Mouse (Mus musculus) stomach, postnatal 0 days (tissue): ENCODE measurements around the gene Nsun4. TPM values are rescaled to one million over a fixed set of nuclear protein-coding genes. Genes with fewer than 3 reads are reported as not detected.

Experiments used
- ATAC-seq: fragments of 200-750 bp; cut with Nextera tagmentation; 2 replicates; pipeline ENCODE4 v1.8.0; 2017; ENCODE audit not compliant: low FRiP score, low TSS enrichment
- DNase-seq: peaks from one replicate; pipeline ENCODE4 v3.0.0-alpha.2; 2016; ENCODE audit warnings: low spot score
- H3K27ac ChIP-seq: fragments of 300-500 bp; sonication (generic); replicated peaks from 2 replicates; pipeline ENCODE4 v1.5.1; 2014; ENCODE audit warnings: mild to moderate bottlenecking, control low read depth
- H3K27me3 ChIP-seq: fragments of 300-500 bp; sonication (generic); 2 replicates; pipeline ENCODE4 v1.6.1; 2014; ENCODE audit warnings: low read length; ENCODE audit not compliant: control insufficient read depth, insufficient read depth
- H3K36me3 ChIP-seq: fragments of 300-500 bp; sonication (generic); 2 replicates; pipeline ENCODE4 v1.6.1; 2014; ENCODE audit warnings: low read length, mixed read lengths; ENCODE audit not compliant: control insufficient read depth, insufficient read depth
- H3K4me1 ChIP-seq: fragments of 300-500 bp; sonication (generic); replicated peaks from 2 replicates; pipeline ENCODE4 v1.6.1; 2014; ENCODE audit warnings: antibody characterized with exemption; ENCODE audit not compliant: control insufficient read depth, insufficient read depth
- H3K4me2 ChIP-seq: fragments of 300-500 bp; sonication (generic); replicated peaks from 2 replicates; pipeline ENCODE4 v1.6.1; 2014; ENCODE audit warnings: low read depth, mild to moderate bottlenecking, control low read depth, moderate library complexity
- H3K4me3 ChIP-seq: fragments of 300-500 bp; sonication (generic); 2 replicates; pipeline ENCODE4 v1.5.1; 2014; ENCODE audit warnings: low read depth, low read length, control low read depth
- H3K9ac ChIP-seq: fragments of 300-500 bp; sonication (generic); 2 replicates; pipeline ENCODE4 v1.6.1; 2014; ENCODE audit warnings: mild to moderate bottlenecking, low read length, control low read depth, mixed read lengths
- H3K9me3 ChIP-seq: fragments of 300-500 bp; sonication (generic); 2 replicates; pipeline ENCODE4 v1.6.1; 2016; ENCODE audit warnings: low read length; ENCODE audit not compliant: control insufficient read depth
- CTCF ChIP-seq: IDR thresholded peaks from 2 replicates; pipeline ENCODE4 v1.5.1; 2016; ENCODE audit warnings: antibody characterized with exemption, low read depth, mild to moderate bottlenecking, moderate library complexity
- EP300 ChIP-seq: optimal IDR thresholded peaks from 2 replicates; pipeline ENCODE3; 2016; ENCODE audit warnings: antibody characterized with exemption
- WGBS: fragments of 180-500 bp; shearing (Covaris S2); extraction: QIAGEN DNeasy Blood & Tissue Kit; methylation state at CpG from one replicate; pipeline ENCODE4 v1.1.7; 2014; 5-methylcytosine and 5-hydroxymethylcytosine counted together
- polyA plus RNA-seq: library from polyadenylated mRNA; unstranded; fragments of >200 nt; fragmentation: Nextera tagmentation; extraction: Ambion mirVana; gene quantifications from 2 replicates; pipeline ENCODE4 v1.2.1, GENCODE M21; 2015

Nsun4 gene
- polyA plus RNA-seq, 1 experiment from 2014 or later, result 11.4 TPM

DNA sequence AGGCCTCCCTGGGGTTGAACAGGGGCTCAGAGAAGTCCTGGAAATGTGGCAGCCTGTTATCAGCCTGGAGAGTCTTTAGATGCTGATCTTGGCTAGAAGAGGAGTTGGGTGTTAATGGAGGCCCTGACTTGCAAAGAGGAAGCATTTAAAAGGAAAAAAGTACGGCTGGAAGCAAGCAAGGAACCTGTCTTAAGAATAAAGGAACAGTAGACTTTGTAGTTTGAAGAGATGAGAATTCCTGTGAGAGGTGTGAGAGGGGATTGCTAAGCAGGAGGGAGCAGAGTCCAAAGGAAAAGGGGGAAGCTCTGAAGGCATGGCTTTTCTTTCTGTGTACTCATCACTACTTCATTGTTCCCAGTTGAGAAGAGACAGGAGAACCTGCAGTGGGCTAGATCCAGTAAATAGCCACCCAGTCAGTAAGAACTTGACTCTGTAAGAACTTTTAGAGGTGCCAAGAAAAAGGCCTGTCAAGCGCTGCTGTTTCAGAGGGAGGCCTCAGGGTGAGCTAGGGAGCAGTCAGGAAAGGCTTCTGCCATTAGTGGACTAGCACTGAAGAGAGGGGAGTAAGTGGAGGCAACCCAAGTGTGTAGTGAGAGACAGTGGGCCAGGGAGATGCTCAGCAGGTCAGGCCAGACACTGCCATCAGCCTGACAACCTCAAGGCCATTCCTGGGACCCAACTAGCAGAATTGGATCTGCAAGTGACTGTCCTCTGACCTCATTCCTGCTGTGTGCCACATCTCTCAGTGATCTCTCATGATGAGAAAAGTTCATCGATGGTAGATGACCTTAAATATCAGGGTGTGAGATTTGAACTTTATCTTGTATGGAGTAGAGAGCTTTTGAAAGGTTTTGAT is 23.8 kb upstream of the Nsun4 start:
- ATAC-seq (no peak), DNase-seq (peak; percentile 36)
- H3K4me1 ChIP-seq, result peaks cover 9% of the 10 kb centered on the region; the same call in 1 of the 2 replicates
- H3K27ac ChIP-seq, result peak overlapping the region; percentile 98
- H3K36me3 ChIP-seq, result peaks cover 5% of the 10 kb centered on the region
- WGBS, result 40% methylated on average over 3 of the region's 3 CpGs
- peak overlapping the region; percentile 99 for H3K4me3 ChIP-seq
- peak overlapping the region; percentile 81 for H3K4me2 ChIP-seq
- H3K9ac ChIP-seq, result peak overlapping the region; percentile 99
- TF ChIP-seq EP300, result no peak
- no peaks in the 10 kb centered on the region for H3K27me3 ChIP-seq
- H3K9me3 ChIP-seq, result no peaks in the 10 kb centered on the region

DNA sequence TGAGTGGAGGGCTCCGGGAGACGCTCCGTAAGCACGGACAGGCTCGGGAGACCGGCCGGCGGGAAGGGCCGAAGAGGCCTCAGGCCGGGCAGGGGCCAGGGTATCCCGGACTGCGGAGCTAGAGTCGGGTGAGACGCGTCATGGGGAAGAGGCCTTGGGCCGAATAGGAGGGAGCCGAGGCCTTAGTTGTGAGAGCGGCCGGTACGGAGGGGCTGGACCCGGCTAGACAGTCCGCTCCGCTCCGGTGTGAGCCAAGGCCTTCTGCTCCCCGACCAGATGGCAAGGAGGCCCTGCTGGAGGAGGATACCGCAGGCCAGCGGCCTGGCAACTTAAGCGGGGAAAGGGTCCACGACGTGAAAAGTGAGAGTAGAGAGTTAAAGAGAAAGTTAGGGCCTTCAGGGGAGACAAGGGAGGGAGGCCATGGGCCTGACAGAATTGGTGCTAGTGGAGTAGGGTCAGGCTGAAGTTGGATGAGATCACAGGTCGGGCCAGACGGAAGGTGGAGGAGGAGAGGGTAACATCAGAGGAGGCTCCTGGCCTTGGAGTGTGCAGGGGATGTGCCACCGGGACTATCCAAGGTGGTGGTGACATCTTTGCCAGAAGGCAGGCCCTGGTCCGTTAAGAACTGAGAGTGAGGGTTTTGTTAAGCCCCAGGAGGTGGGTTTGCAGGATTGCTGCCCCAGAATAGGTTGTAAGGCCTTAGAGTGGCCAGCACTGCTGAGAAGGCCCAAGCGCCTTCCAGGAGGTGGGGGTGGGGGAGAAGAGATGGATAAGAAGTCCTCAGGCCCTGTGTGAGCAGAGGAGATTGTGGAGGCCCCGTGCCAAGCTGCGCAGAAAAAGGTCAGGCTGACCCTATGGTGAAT is 22.9 kb upstream of the Nsun4 start:
- peak; percentile 60 for DNase-seq

DNA sequence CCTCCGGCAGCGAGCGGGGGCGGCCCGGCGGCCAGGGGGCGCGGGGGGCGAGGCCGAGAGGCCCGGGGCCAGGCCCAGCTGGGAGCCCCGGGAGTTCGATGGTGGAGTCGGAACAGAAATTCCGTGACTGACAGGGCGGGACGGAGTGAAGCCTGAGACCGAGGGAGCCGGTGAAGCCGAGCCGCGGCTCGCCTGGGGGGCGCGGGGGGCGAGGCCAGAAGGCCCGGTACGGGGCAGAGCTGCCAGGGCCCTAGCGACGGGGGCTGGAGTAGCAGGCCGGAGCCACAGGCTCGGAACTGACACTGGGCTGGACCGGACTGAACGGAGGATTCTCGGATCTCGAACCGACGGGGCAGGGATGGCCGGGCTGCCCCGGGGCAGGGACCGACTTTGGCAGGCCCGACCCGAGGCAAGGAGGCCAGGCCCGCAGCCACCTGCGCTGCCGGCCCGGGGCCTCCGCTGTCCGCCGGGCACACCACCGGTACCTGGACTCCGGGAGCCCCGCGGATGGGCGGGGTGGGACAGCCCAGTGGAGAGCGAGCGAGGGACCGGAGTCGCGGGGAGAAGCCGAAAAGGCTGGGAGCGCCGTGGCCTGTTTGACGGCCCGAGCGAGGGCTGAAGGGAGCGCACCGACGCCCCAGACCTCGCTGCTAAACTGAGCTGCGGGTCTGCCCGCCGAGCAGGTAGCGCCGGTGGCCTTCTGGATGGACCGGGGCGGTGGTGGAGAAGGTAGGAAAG is 22.1 kb upstream of the Nsun4 start:
- peak; percentile 74 for ATAC-seq
- Histone ChIP-seq H3K4me1 (peaks cover 9% of the 10 kb centered on the region; the same call in 1 of the 2 replicates), H3K27ac (peak overlapping the region; percentile 98), H3K9ac (peak overlapping the region; percentile 99), H3K27me3 (no peaks in the 10 kb centered on the region), H3K4me2 (peak overlapping the region; percentile 81), H3K4me3 (peak overlapping the region; percentile 99), H3K9me3 (no peaks in the 10 kb centered on the region), H3K36me3 (peaks cover 5% of the 10 kb centered on the region)
- TF ChIP-seq EP300 (no peak), CTCF (peak; percentile 52; the same call in 1 of the 2 replicates)
- peak; percentile 82 for DNase-seq
- WGBS, result under 1% methylated on average over 67 of the region's 77 CpGs

More for the DNA sequence above, 22.9 kb upstream of the Nsun4 start:
- H3K36me3 ChIP-seq, result peaks cover 5% of the 10 kb centered on the region
- WGBS, result 2% methylated on average over 37 of the region's 37 CpGs
- peak overlapping the region; percentile 99 for H3K9ac ChIP-seq
- no peak for TF ChIP-seq CTCF
- TF ChIP-seq EP300, result no peak
- no peaks in the 10 kb centered on the region for H3K9me3 ChIP-seq
- peak overlapping the region; percentile 81 for H3K4me2 ChIP-seq
- peak overlapping the region; percentile 99 for H3K4me3 ChIP-seq
- ATAC-seq, result peak; percentile 15
- peaks cover 9% of the 10 kb centered on the region; the same call in 1 of the 2 replicates for H3K4me1 ChIP-seq
- H3K27ac ChIP-seq, result peak overlapping the region; percentile 98
- no peaks in the 10 kb centered on the region for H3K27me3 ChIP-seq

DNA sequence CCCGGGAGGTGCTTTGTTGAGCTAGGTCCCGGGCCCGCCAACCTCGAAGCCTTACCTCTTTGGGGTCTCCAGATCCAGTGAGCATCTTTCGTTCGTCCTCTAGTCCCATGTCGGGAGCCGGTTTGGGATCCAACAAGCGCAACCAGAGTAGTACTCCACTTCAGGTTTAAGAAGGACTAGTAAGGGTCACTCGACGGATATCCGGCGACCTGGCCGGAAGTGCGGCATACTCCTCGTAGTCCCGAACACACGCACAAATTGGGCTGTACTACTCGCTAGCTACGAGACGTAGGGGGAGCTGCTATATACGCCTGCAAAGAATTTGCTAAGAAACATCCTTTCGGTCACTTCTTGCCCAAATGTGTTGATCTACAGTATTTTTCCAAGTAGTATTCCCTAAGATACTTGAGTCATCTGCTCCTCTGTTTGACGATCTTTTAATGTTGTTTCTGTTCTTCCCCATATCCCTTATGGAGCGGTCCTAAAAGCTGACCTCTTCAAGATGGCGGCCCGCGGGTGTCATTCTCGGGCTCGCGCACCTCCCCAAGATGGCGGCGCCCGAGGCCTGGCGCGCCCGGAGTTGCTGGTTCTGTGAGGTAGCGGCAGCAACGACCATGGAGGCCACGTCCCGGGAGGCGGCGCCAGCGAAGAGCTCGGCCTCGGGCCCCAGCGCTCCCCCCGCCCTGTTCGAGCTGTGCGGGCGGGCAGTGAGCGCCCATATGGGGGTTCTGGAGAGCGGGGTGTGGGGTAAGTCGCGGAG is 21.4 kb upstream of the Nsun4 start, which contains the start of the genes Uqcrh and Lrrc41:
Gene Uqcrh, minus strand, starts transcription at position 211 of the 760 bp plus-strand sequence.
Gene Lrrc41, plus strand, starts transcription at position 409 of the 760 bp plus-strand sequence.
- peak within 1 kb of the TSS; percentile 99 for H3K9ac ChIP-seq
- peaks cover 9% of the 10 kb centered on the region; the same call in 1 of the 2 replicates for H3K4me1 ChIP-seq
- TF ChIP-seq CTCF (no peak; the same call in 1 of the 2 replicates), EP300 (peak; percentile 92)
- peak within 1 kb of the TSS; percentile 81 for H3K4me2 ChIP-seq
- ATAC-seq, result peak; percentile 95
- no peaks in the 10 kb centered on the region for H3K9me3 ChIP-seq
- H3K4me3 ChIP-seq, result peak within 1 kb of the TSS; percentile 99
- DNase-seq, result peak; percentile 95
- 0% methylated on average over 55 of the region's 55 CpGs for WGBS
- peak within 1 kb of the TSS; percentile 98 for H3K27ac ChIP-seq
- H3K36me3 ChIP-seq, result no peaks in the 10 kb centered on the region; the same call in 1 of the 2 replicates
- H3K27me3 ChIP-seq, result no peaks in the 10 kb centered on the region
